Mouse (Mus musculus): ENCODE results near the gene Vsig10l.

DNA sequence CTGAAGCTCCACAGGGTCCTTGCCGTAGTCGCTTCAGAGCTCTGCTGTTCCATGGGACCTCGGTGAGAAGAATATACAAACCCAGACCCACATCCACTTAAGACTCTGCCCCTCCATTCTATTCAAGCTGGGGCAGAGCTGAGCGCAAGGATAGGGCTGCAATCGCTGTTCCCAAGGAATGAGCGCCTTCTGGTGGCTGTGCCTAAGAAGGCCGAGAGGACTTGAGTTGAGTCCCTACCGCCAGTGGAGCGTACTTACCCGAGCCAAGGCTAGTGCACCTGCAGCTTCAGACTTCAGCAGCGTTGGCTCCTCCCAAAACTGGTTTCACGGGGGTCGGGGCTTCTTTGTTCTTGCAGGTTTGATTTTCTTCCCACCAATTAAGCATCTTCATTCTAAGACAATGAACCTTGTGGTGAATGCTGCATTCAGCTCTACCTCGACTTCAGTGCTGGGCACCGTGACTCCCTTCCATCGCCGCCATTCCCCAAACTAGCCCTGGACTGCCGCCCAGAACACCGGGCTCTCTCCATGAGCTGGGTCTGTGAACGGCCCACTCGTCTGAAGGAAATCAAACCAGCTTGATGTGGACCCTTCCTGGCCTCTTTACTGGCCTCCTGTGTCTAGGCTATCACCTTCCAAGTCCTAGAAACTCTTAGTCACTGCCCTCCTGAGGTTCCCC is 32.5 kb downstream of the Vsig10l start:
- TF ChIP-seq POLR2A (IDR thresholded peaks at IDR 0.05; ENCODE audit: borderline replicate concordance, insufficient read depth, low read length) (no peak), CTCF (IDR thresholded peaks at IDR 0.05; ENCODE audit: borderline replicate concordance, insufficient read depth, low read depth, low read length) (peak; percentile 80)

All from cerebellum, adult 2 months (tissue).